Mouse (Mus musculus) liver, adult 2 months (tissue): ENCODE measurements around the gene Gm28038. TPM values are rescaled to one million over a fixed set of nuclear protein-coding genes. Genes with fewer than 3 reads are reported as not detected.

Source experiments
- DNase-seq: peaks from one replicate; pipeline ENCODE4 v3.0.0-alpha.2; 2011; ENCODE audit warnings: low read depth, low spot score; ENCODE audit errors: extremely low read depth
- H3K27ac ChIP-seq: fragments of 200-500 bp; replicated peaks from 2 replicates; pipeline ENCODE4 v1.5.1; 2012; ENCODE audit warnings: low read depth, mild to moderate bottlenecking, control low read depth, inconsistent platforms, low read length; ENCODE audit not compliant: insufficient read depth
- H3K27me3 ChIP-seq: fragments of 200-500 bp; 2 replicates; pipeline ENCODE4 v1.6.1; 2012; ENCODE audit warnings: mild to moderate bottlenecking, moderate library complexity, low read length, inconsistent platforms; ENCODE audit not compliant: control insufficient read depth, insufficient read depth
- H3K36me3 ChIP-seq: fragments of 200-500 bp; 2 replicates; pipeline ENCODE4 v1.6.1; 2012; ENCODE audit warnings: low read length, inconsistent platforms; ENCODE audit not compliant: control insufficient read depth, insufficient read depth
- H3K4me1 ChIP-seq: fragments of 200-500 bp; 2 replicates; pipeline ENCODE4 v1.6.1; 2011; ENCODE audit warnings: low read length; ENCODE audit not compliant: control insufficient read depth, insufficient read depth
- H3K4me3 ChIP-seq: fragments of 200-500 bp; 2 replicates; pipeline ENCODE4 v1.5.1; 2011; ENCODE audit warnings: low read depth, mild to moderate bottlenecking, control low read depth, low read length, moderate library complexity; ENCODE audit not compliant: insufficient read depth
- H3K79me2 ChIP-seq: fragments of 200-500 bp; 2 replicates; pipeline ENCODE4 v1.6.1; 2012; ENCODE audit warnings: inconsistent platforms, mild to moderate bottlenecking, low read length, moderate library complexity; ENCODE audit not compliant: control insufficient read depth, insufficient read depth
- H3K9ac ChIP-seq: fragments of 200-500 bp; 2 replicates; pipeline ENCODE4 v1.6.1; 2012; ENCODE audit warnings: low read depth, mild to moderate bottlenecking, control low read depth, inconsistent platforms, low read length
- CTCF ChIP-seq: fragments of 200-500 bp; IDR thresholded peaks from 2 replicates; pipeline ENCODE4 v1.5.1; 2011; ENCODE audit warnings: low read depth, low read length, control low read depth
- POLR2A ChIP-seq: fragments of 200-500 bp; IDR thresholded peaks from 2 replicates; pipeline ENCODE4 v1.6.1; 2011; ENCODE audit warnings: low read length, control low read depth; ENCODE audit not compliant: insufficient read depth; ENCODE audit errors: extremely low read depth
- WGBS: fragments of 180-500 bp; shearing (Covaris S2); methylation state at CpG from one replicate; pipeline ENCODE4 v1.1.7; 2018; 5-methylcytosine and 5-hydroxymethylcytosine counted together
- polyA plus RNA-seq: library from polyadenylated mRNA; depleted of rRNA; stranded (reverse); fragments of >200 nt; gene quantifications from 2 replicates; pipeline ENCODE4 v1.2.3, GENCODE M21; 2012
- total RNA-seq: library from RNA; depleted of rRNA; stranded (reverse); fragments of >200 nt; gene quantifications from 2 replicates; pipeline ENCODE4 v1.2.3, GENCODE M21; 2014

The Gm28038 gene
- total and polyA plus RNA-seq, 2 experiments, result not detected

DNA sequence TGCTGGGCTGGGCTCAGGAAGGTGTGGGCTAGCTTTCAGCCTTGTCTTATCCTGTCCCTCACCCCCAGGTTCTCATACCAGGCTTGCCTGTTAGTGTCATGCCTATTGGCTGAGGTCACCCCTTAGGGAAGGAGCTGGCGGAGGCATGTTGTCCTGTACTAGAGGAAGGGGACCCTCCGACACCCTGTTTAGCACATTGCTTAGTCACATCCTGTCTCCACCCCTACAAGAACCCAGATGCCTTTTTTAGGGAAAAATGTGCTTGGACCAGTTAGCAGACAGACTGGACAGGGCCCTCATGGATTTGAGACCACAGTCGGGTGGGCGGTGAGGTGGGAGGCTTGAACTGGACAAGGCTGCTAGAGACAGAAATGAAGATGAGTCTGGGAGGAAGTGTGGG lies 22.2 kb upstream of the Gm28038 start:
- no peak for DNase-seq
- H3K4me3 ChIP-seq, result no peak overlapping the region
- peaks cover 32% of the 10 kb centered on the region for H3K36me3 ChIP-seq
- no peaks in the 10 kb centered on the region for H3K27me3 ChIP-seq
- H3K79me2 ChIP-seq, result peaks cover 38% of the 10 kb centered on the region
- peaks cover 10% of the 10 kb centered on the region for H3K4me1 ChIP-seq
- TF ChIP-seq CTCF, result no peak
- TF ChIP-seq POLR2A, result no peak
- 68% methylated on average over 4 of the region's 4 CpGs for WGBS
- peak overlapping the region; percentile 21 for H3K27ac ChIP-seq
- H3K9ac ChIP-seq, result no peak overlapping the region

DNA sequence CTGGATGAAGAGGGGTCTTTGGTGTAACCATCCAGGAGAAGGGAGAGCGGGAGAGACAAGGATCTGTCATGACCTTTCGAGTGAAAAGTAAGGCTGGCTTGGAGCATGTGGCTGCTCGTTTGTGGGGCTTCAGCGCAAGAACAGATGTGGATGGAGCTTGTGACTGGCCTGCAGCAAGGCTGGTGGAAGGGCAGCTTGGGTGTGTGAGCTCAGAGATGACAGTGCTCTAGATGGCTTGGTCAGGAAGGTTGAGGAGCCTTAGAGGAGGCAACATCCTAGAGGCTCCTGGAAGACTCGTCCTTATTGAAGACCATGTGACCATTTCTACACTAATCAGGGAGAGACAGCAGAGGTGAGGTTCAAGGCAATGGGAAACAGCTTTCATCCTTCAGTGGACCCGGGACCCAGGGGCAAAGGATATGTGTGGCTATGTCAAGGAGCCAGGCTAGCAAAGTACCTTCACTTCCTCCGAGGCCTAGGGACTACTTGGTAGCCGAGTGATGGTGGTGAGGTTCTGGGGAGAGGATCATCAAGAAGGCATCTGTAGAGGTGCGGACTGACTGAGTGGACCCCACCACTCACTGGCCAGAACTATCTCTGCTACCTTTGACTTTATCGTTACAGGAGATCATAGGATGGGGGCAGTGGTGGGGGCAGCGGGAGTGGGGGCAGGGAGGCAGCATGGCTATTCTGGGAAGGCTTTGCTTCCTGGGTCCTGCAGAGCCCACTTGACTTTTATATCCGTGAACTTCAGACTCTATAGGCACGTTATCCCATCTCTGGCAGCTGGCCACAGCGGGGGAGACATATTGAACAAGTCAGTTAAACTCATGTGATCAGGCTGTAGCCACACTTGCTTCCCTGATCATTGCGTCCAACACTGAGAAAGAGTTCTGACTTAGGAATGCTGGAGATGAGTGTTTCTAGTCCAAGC lies 21.4 kb upstream of the Gm28038 start:
- H3K79me2 ChIP-seq, result peaks cover 38% of the 10 kb centered on the region
- no peak for TF ChIP-seq CTCF
- no peak for TF ChIP-seq POLR2A
- H3K27ac ChIP-seq, result peak overlapping the region; percentile 21
- WGBS, result 84% methylated on average over 15 of the region's 15 CpGs
- no peak overlapping the region for H3K4me3 ChIP-seq
- peaks cover 36% of the 10 kb centered on the region for H3K36me3 ChIP-seq
- H3K9ac ChIP-seq, result no peak overlapping the region
- no peaks in the 10 kb centered on the region for H3K27me3 ChIP-seq
- no peak for DNase-seq
- peaks cover 15% of the 10 kb centered on the region for H3K4me1 ChIP-seq

DNA sequence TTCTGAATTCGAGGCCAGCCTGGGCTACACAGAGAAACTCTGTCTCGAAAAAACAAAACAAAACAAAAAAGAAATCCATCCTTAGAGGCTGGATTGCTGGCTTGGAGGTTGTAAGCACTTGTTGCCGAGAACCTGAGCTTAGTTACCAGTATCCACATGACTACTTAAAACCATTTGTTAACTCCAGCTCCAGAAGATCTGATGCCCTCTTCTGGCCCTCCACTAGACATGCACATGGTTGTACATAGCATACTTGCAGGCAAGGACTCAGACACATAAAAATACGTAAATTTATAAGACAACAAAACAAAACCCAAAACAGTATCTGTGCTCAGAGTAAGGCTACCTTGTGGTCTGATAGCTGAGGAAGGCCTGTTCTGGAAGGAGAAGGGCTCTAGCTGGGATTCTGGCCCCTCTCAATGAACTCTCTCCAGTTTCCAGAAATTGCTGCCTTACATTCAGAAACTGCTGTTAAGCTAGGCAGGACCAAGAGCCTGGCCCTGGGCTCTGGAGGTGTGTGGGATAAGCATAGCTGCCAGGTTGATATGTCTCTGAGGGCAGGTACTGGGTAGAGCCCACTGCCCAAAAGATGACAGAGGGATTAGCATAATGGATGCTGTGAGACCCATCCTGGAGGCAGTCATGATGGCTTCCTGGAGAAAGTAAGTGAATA lies 19.6 kb upstream of the Gm28038 start:
- TF ChIP-seq CTCF (0 out of 2 replicates have a peak, but pooled peaks have one; percentile 10), POLR2A (no peak)
- Histone ChIP-seq H3K9ac (no peak overlapping the region), H3K79me2 (peaks cover 28% of the 10 kb centered on the region), H3K36me3 (peaks cover 23% of the 10 kb centered on the region), H3K4me3 (no peak overlapping the region), H3K4me1 (peaks cover 31% of the 10 kb centered on the region), H3K27me3 (no peaks in the 10 kb centered on the region), H3K27ac (no peak overlapping the region)
- WGBS, result 84% methylated on average over 4 of the region's 4 CpGs
- no peak for DNase-seq

DNA sequence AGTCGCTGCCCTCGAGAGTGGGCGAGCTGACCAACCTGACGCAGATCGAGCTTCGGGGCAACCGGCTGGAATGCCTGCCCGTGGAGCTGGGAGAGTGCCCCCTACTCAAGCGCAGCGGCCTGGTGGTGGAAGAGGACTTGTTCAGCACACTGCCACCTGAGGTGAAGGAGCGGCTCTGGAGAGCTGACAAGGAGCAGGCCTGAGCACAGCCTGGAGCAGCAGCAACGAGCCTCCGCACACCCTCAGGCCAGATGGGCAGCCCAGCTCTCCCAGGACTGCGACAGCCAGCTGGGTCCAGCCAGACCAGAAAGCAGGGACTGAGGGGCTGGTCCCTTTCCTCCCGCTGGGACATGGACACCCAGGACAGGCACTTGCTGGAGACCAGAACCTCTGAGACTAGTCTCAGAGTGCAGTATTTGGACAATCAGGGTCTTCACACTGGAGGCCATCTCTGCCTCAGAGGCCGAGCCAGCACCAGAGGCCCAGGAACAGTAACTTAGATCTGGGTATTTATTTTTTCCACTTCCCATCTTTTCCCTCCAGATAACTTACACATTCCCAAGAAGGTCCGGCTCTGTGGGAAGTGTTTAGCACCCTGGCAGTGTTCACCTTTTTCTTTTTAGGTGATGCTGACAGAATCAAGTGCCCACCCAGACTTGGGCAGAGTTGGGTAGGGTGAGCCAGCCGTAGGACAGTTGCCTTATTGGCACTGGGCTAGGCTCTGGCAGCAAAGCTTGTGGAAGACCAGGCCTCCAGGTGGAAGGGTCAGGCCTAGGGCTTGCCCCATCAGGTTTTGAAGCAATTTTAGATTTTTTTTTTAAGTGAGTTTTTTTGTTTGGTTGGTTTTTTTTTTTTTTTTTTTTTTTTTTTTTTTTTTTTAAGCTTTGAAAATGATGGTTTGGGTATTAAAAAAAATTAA lies 18.7 kb upstream of the Gm28038 start:
- Histone ChIP-seq H3K9ac (peak overlapping the region; percentile 18; the same call in 1 of the 2 replicates), H3K27me3 (no peaks in the 10 kb centered on the region), H3K4me3 (no peak overlapping the region), H3K4me1 (peaks cover 34% of the 10 kb centered on the region), H3K36me3 (peaks cover 19% of the 10 kb centered on the region), H3K79me2 (peaks cover 18% of the 10 kb centered on the region; the same call in 1 of the 2 replicates), H3K27ac (peak overlapping the region; percentile 33)
- DNase-seq, result no peak
- TF ChIP-seq CTCF (no peak), POLR2A (no peak)
- WGBS, result 87% methylated on average over 18 of the region's 18 CpGs

DNA sequence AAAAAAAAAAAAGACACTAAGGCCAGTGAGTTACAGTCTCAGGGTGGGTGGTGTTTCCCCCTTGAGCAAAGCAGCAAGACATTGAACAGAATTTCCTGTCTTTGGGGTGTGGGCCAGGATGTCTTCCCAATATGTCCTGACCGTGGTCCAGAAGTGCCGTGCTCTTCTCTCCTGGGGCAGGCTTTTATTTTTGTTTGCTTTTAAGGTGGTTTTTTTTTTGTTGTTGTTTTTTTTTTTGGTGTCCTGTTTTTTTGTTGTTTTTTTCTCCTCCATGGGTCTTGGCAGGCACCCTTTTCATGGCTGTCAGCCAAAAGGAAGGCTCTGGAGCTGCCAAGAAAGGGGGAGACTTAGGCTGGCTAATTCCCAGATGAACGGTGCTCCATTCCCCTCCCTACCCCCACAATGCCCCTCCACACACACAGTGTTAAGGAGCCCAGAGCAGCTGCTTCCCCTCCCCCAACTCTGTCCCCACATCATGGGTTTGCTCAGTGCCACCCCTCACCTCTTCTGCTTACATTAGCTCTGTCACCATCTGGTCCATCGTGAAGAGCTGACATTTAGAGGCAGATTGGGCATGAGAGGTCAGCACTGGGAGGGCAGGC lies 17.9 kb upstream of the Gm28038 start:
- H3K36me3 ChIP-seq, result peaks cover 16% of the 10 kb centered on the region
- 9% methylated on average over 4 of the region's 4 CpGs for WGBS

More for the DNA sequence above, 17.9 kb upstream of the Gm28038 start:
- peaks cover 23% of the 10 kb centered on the region for H3K79me2 ChIP-seq
- DNase-seq, result peak; percentile 60
- peaks cover 38% of the 10 kb centered on the region for H3K4me1 ChIP-seq
- H3K27ac ChIP-seq, result peak overlapping the region; percentile 52
- no peak for TF ChIP-seq POLR2A
- H3K9ac ChIP-seq, result no peak overlapping the region
- H3K4me3 ChIP-seq, result no peak overlapping the region
- no peaks in the 10 kb centered on the region for H3K27me3 ChIP-seq
